Mouse (Mus musculus) cerebellum, adult 8-10 months (tissue): ENCODE measurements around the gene Gstp2.

Experiments
- DNase-seq: peaks from one replicate; pipeline ENCODE4 v3.0.0; 2022

Gene Gstp2

DNA sequence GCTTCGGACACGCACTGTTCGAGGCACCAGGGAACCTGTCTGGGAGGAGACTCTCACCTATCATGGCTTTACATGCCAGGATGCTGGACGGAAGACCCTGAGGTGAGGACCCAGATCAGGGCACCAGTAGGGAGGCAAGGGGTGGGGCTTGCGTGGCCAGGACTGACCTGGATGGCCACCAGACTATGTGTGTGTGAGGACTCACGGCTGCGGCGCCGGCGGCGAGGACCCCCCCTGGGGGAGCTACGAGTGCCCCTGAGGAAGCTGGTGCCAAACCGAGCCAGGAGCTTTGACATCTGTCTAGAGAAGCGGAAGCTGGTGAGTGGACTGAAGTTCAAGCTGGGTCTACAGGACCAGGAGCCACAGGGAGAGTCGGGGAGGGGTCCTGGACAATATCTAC lies 41.5 kb downstream of the Gstp2 start:
- no peak for DNase-seq

DNA sequence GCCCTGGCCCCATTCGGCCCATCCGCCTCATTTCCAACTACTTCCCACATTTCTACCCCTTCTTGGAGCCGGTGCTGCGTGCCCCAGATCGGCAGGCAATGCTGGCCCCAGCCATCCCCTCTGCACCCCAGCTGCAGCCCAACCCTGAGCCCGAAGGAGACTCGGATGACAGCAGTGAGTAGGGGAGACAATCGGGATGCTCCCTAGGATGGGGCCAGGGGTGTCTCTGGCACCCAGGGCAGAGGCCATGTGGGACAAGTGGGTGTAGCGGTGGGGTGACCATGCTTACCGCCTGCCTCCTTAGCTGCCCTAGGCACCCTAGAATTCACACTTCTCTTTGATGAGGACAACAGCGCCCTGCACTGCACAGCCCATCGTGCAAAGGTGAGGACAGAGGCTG lies 42.2 kb downstream of the Gstp2 start:
- DNase-seq = no peak

DNA sequence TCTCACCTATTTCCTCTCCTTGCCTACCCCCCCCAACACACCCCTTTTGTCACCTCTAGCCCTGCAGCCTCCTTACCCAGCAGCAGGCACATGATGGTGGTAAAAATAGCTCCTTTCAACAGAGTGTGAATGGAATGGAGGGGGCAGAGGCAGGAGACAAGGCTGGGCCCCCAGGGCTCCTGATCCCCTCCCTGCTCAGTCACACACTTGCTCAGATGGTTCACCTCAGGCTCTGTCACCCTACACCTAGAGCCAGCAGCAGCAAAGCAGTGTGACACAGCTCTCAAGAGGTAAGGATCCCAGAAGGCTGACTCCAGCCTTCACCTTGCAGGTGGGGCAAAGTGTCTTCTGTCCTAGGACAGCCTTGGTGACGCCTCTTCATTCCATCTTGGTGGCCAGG lies 42.7 kb downstream of the Gstp2 start, which contains the start of gene Doc2g:
Gene Doc2g (plus strand): TSS at position 202 of the 400 bp plus-strand sequence.
- no peak for DNase-seq

DNA sequence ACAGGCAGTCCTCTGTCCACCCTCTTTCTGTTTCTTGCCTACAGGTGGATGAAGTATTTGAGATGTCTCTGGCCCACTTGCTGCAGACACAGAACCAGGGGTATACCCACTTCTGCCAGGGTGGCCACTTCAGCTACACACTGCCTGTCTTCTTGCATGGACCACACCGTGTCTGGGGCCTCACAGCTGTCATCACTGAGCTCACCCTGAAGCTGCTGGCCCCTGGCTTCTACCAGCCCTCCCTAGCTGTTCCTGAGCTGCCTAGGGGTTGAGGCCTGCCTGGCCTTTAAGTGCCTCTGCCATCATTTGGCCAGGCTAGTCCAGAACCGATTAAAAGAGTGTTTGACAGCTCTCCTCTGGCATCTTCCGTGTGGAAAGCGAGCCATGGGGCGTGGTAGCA lies 44.1 kb downstream of the Gstp2 start:
- no peak for DNase-seq

DNA sequence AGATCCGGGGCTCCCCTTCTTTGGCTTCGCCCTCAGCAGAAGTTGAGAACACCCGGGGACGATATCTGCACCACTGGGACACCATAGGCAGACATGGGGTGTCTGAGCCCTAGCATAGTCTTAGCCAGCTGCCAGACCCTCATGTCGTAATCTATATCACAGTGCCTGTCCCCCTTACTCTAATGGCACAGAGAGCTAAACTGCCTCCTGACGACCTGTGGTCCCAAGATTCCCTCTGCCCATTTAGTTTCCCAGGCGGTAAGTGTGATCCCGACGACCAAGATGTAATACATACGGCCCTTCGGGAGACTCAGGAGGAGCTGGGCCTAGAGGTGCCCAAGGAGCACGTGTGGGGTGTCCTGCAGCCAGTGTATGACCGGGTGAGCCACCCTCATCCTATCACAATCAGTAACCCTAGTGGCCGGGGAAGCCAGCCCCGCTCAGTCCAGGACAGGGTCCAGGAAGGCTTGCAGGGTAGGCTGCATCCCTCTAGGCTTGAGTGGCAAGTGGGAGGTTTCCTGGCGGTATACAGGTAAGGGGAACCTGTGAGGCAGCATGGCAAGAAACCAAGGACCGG lies 44.8 kb downstream of the Gstp2 start:
- no peak for DNase-seq

DNA sequence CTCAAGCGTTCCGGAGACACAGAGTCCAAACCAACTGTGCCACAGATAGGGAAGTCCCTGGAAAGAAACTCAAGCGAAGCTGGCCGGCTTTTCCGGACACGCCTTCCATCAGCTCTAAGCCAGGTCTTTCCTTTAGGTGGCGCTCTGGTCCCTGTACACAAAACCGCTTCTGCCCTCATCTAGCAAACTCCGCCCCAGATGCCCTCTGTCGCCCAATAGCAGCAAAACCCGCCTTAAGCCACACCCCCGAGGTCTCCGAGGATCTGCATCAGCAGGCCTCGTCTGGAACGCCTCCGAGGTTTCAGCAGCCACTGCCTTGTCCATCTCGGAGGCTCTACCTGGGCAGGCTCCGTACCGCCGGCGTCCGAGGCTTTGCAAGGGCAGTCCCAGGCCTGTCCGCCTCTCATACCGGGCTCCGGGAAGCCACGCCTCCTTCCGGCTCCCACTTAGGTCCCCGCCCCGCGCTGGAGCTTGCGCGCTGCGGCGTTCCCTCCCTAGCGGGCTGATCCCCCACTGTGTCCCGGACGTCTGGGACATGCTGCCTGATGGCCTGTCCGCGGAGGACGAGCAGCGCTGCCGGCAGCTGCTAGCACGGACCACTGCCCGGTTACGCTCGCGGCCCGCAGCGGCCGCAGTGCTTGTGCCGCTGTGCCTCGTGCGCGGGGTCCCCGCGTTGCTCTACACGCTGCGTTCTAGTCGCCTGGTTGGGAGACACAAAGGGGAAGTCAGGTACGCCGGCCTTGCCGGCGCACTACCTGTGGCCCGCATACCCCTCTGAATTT lies 45.5 kb downstream of the Gstp2 start, which contains the start of the genes Nudt8 and Gm49405:
Gene Nudt8 (plus strand): TSS at position 462 of the 782 bp plus-strand sequence.
Gene Gm49405 (plus strand): TSS at position 508 of the 782 bp plus-strand sequence.
- DNase-seq = peak; percentile 98

DNA sequence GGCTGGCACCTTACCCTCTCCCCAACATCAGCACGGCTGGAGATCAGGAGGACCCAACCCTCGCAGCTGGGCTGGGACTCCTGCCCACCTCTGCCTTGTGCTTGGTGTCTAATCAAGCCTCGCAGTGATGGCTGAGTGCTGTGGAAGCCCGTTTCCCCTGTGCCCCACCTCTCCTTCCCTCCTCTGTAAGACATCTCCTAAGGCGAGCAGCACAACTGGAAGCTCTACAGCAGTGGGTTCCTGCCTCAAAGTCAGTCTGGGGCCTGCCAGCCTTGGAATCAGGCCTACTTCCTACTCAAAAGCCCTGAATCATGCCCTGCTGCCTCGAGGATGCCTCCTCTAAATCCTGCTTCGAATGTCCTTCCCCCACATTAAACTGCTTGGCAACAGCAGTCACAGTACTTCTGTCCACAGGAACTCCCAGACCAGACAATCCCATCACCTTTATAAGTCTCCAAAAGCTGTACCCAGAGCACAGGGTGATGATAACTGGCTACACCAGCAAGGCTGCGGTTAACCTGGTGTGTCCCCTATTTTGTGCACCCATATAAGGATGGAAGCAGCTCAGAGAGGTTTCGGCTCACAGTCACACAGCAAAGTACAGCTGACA lies 46.6 kb downstream of the Gstp2 start:
- DNase-seq = no peak

DNA sequence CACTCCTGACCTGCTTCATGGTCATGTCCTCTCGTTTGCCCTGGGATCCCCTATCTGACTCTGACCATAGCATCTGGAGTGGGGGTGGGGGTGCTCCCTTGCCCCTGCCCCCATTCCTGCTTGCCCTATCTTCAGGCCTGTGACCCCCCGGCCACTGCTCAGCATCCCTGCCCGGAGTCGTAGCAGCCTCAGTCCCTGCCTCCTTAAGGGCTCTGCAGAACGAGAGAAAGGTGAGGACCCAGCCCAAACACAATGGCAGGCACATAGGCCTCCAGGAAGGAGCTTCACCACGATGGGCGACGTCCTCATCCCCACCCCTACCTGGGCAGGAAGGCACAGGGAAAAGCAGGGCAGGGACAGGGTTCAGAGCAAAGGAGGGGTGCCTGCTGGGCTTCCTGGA lies 47.5 kb downstream of the Gstp2 start:
- no peak for DNase-seq

DNA sequence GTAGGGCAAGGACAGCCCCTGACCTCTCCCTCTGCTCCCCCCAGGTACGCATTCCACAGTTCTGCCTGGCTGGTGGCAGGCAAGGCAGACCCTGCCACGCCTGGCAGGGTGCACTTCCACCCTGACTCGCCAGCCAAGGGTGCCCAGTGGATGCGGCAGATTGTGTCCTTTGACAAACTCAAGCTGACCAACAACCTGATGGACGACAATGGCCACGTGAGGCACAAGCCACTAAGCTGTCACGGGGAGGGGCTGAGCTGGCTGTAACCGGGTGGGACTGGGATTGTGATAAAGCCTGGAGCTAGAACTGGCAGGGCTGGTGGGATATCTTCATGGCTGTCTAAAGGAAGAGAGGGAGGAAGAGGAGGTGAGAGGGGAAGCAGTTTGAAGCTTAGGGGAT lies 48.6 kb downstream of the Gstp2 start:
- no peak for DNase-seq

DNA sequence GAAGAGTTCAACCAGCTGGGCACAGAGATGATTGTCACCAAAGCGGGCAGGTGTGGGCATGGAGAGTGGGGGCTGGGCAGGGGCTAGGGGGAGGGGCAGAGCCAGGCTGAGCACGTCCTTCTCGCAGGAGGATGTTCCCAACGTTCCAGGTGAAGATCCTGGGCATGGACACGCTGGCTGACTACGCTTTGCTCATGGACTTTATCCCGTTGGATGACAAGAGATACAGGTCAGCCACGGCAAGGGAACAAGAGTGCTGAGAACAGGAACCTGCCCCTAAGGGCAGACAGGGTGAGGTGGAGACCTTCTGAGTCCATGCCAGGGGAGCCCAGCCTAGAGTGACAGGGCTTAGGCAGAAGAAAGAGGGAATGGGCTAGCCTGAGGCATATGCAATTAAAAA lies 49.1 kb downstream of the Gstp2 start:
- no peak for DNase-seq

DNA sequence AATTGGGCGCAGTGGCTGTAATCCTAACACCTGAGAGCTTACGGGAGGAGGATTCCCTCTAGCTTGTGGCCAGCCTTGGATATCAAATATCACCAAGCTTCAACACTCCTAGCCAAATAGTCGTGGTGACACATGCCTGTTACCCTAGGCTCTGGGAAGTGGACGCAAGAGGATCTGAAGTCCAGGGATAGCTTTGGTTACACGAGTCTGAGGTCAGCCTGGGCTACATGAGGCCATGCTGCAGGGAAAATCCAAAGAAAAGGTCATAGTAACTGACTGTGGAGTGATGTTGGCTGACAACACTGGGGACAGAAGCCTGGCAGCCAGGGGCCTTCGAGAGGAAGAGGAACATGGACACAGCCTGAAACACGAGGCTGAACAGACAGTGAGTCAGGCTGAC lies 49.7 kb downstream of the Gstp2 start:
- no peak for DNase-seq

DNA sequence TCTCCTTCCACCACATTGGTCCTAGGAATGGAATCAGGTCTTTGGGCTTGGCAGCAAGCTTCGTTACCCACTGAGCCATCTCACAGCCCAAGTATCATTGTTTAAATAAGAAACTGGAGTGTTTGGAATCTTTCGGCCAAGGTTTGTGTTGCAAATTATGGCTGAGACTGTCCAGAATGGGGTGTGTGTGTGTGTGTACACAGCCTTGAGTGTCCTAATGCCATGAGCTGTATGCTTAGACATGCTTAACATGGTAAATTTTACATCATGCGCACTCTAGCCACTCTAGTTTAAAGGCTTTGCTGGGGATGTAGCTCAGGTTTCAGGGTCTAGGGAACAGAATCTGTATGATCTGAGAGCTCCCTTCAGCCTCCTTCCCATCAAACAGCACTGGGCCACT lies 50.3 kb downstream of the Gstp2 start:
- DNase-seq = no peak

DNA sequence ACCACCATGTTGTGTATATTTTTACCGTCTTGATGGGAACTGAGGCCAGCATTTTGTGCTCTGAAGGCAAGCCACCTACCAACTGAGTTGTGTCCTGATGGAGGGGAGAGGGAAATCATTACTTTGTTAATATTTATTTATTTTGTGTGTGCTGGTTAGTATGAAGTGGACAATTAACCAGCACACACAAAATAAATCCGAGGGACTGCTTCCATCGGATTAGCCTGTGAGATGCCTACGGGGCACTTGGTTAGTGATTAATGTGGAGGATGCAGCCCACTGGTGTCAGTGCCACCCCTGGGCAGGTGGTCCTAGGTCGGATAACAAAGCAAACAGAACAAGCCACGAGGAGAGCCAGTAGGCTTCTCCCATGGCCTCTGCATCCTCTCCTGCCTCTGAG lies 50.9 kb downstream of the Gstp2 start:
- no peak for DNase-seq

DNA sequence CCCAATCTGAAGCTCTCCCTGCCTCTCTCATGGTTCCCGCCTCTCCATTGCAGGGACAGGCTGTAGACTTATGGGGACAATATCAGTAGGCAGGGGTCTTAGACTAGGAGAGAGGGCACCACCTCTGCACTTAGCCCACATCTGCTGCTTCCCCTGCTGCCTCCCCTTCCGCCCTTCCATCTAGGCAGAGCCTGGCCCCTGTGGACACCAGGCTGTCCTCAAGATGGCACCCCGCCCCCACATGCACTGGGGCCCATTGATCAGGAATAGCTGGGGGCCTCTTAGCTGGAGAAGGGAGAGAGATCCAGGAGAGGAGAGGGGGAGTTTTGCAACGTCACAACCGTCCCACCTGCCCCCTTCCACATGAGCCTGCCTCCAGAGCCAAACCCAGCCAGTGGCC lies 53.4 kb downstream of the Gstp2 start, which contains the start of gene Tbx10:
Gene Tbx10 (plus strand): TSS at position 337 of the 400 bp plus-strand sequence.
- DNase-seq = no peak

DNA sequence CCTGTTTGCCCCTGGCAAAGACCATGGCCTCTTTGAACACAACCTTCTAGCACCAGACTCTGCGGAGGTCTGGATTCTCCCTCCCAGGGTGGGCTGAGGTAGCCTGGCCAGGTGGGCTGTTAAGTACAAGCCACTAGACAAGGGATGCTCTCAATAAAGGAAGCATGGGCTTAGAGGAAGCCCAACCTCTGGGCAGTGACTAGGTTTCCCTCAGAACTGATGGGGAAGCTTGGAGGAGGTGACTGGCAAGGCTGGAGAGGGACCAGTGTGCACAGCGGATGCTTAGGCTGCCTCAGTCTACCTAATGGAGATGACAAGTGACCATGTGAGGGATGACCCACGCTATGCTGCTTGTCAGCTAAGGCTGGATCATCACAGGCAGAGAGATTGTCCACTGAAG lies 53.9 kb downstream of the Gstp2 start:
- DNase-seq = no peak

DNA sequence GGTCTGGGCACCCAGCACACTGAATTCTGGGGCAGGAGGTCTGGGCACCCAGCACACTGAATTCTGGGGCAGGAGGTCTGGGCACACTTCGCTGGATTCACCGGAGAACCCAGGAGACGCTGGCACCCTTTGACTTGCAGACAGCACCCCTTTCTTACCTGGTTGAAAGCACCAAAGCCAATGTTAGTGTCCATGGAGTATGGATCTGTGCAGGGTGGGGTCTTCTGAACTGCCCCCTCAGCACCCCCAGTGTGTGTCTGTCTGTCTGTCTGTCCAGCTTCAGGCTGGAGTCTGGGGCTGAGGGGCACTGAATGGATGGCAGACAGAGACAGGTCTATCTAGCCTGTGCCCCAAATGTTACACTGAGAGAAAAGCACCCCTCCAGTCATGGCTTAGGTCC lies 54.3 kb downstream of the Gstp2 start:
- DNase-seq = no peak

DNA sequence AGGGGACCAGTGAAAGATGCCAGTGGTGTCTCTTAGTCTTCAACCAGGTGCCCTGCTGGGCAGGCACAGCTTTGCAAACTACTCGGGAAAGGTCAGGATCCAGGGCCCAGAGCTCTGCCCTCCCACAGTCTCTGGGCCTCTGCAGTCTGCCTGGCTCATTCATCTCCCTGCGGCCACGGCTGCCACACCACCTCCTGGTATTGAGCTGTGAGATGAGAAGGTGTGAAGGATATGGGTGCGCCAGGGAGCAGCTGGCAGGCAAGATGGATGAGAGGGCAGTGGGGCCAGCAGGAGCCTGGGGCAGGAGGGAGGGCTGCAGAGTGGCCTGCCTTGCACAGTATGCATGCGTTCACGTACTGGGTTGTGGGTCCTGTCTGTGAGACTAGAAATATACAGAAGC lies 55.0 kb downstream of the Gstp2 start:
- no peak for DNase-seq
